Mouse (Mus musculus) kidney, postnatal 14 days (tissue): ENCODE measurements at regions not wholly inside any gene's neighbourhood (a gene's known extent, or its start where the extent isn't known, plus 50 kb on each side); places are given as distances from the start of the nearest gene placed in this dataset.

Experiments used
- DNase-seq: peaks from one replicate; pipeline ENCODE4 v3.0.0; 2022; ENCODE audit warnings: mixed read lengths

DNA sequence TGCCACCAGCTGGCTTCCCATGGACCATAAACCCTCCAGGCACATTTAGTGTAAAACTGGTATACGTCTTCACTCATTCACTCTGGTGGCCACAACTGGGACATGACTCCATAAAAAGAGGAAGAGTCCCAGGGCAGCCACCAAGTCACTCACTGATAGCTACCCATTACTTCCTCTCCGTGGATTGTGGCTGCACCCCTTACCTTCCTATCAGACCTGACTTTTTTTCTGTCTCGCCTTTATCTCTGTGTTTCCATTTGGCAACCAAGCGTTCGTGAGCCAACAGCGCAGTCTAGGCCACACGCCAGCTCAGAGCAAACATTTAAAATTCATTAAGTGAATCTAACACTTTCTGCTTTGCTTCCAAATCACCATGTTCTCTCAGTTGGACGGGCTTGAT, 53.9 kb upstream of the Slc44a1 start:
- no peak for DNase-seq

DNA sequence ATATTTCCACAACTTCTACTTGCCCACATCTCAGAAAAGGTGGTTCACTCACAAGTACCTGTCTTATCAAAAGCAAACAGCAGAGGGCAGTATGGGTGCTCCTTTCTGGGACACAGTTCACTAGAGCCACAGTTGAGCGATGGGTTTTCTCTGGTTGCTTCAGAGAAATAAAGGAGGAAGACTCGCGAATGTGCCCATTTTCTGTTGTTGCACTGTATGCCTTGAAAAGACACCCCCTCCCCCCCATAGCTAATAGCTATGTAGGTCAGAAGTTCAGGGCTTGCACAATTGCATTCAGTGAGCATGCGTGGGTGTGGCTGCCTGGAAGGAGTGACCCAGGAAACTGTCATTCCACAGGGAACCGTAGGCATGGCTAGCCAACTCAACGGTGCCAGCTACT, 55.5 kb upstream of the Slc44a1 start:
- DNase-seq: peak; percentile 84

DNA sequence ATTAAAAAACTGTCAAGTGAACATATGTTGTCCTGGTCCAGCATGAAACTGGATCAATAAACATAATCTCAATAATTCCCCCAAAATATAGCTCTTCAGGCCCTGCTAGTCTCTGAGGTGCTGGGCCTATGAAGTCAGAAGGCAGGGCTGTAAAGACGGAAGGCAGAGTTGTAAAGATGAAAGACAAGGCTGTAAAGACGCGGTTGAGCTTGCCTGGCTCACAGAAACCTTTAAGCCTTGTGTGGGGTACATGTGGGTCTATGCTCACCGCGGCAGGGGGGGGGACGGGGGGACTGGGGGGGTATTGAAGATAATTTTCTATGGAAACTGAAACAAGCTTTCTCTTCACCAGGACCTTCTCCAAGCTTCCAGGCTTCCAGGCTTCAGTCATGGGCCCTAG, 56.1 kb upstream of the Slc44a1 start:
- DNase-seq: no peak

- no peak for DNase-seq
Observed at GRCm38 (mm10) chr4:53382012-53382411, 58.2 kb upstream of the Slc44a1 start.

DNA sequence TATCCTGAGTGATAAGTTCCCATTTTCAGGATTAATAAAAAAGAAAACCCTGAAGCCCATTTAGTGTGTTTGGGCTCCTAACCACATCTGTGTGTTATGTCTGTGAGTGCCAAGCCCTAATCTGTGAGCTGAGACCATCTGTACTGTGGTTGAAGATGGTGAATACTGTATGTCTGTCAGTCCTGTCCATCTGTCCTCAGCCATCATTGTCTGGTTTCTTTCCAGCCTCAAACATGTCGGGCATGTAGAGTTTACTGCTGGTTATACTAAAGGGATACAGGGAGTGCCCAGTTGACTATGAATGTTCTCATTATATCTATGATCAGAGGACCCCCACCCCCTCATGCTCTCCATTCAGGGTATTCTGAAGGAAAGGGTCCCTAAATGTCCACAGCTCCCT, 60.4 kb upstream of the Slc44a1 start:
- no peak for DNase-seq

DNA sequence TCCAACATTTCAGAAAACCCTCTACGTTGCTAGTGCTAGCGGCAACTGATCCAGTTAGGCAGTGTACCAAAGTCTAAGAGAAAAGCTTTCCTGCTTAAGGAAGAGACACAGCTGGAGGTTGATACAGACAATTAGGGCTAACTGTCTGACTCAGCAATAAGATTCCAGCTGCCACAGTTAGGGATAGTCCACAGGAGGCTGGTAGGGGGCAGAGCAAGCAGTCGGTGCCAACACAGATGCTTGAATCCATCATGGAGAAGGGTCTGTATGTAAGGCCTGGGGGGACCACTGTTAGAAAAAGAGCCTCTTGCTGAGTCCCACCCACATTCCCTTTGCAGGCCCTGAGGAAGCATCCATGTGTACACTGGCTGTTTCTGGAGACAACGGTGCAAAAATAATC, 63.2 kb upstream of the Slc44a1 start:
- DNase-seq: no peak

- DNase-seq: no peak
Observed at GRCm38 (mm10) chr4:53356374-53356773, 83.8 kb upstream of the Slc44a1 start.

- peak; percentile 38 for DNase-seq
Observed at GRCm38 (mm10) chr4:53354961-53355360, 85.3 kb upstream of the Slc44a1 start.

DNA sequence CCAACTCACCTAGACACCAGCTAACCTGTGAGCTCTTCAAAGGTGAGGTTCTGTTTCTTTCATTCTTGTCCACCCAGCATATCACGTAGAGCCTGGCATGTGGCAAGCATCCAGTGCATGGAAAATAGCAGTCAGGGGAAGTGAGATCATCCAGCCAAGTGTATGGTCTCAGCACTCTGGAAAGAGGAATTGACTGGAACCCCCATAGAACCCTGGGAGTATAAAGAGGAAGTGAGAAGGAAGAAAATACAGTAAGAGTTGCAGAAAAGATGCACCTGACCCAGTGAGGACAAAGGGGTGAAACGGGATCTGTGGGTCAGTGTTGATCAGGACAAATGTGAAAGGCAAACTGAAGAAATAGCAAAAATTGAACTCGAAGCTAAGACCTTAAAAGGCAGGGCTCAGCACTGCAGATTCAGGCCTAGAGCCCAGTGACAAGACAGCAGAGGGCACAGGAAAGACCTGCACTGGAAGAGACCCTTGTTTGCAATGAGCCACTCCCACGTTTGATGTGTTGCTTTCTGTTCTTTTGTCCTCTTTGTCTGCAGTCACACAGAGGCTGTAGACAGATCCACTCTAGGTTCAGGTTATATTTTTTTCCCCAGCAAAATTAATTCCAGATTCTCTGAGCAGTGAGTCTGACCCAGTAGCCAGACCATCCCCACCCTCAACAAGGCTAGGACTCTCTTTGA, 86.7 kb upstream of the Slc44a1 start:
- no peak for DNase-seq

DNA sequence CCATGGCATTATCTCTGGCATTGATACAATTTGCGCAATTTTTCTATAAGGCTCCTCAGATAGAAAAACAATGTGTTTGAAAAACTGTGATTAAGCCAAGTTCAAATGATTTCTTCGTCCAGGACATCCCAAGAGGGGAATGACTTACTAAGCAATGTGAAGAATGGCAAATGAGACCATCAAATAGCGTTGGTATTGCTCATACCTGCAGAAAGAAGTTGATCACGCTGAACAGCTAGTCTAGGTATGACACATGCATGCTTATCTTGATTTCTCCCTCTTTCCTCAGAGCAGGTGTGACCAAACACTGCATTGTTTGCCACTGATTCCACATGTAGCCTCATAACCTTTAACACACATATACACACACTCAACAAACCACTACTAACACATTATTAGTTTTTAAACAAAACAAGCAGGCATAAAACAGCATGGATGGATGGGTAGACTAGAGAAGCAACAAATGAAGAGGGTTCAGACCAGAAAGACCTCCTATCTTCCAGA, 89.1 kb upstream of the Slc44a1 start:
- DNase-seq: no peak

- DNase-seq: no peak
Observed at GRCm38 (mm10) chr4:53345346-53345745, 94.9 kb upstream of the Slc44a1 start.

DNA sequence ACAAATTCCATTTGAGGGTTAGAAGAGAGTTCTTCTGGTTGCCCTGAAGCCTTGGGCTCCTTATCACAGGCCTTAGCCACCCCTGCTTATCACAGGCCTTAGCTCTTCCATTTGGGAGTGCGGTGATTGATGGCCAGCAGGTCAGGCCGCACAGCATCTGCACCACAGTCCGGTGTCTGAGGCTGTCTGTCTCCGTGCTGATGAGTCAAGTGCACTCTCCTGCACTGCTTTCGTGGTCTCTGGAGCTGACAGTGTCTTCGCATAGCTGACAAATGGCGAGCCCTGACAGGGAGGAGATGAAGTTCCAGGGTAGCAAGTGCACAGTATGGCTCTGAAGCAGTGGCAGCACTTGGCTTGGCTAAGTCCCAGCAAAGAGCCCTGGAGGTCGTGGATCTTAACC, 95.7 kb upstream of the Slc44a1 start:
- no peak for DNase-seq

DNA sequence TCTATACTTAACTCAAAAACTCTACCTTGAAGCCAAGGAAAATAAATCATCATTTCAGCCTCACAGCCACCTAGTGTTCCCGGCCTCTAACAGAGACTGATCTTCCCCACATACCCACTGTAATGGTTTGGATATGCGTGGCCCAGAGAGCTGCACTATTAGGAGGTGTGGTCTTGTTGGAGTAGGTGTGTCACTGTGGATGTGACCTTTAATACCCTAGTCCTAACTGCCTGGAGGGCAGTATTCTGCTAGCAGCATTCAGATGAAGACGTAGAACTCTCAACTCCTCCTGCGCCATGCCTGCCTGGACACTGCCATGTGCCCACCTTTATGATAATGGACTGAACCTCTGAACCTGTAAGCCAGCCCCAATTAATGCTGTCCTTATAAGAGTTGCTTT, 99.0 kb upstream of the Slc44a1 start:
- no peak for DNase-seq

GRCm38 (mm10) chr4:53340021-53340667, 100.1 kb upstream of the Slc44a1 start:
- DNase-seq: peak; percentile 17

- peak; percentile 41 for DNase-seq
Observed at GRCm38 (mm10) chr4:53339125-53340020, 100.8 kb upstream of the Slc44a1 start.

- no peak for DNase-seq
Observed at GRCm38 (mm10) chr4:53338479-53338878, 101.7 kb upstream of the Slc44a1 start.

DNA sequence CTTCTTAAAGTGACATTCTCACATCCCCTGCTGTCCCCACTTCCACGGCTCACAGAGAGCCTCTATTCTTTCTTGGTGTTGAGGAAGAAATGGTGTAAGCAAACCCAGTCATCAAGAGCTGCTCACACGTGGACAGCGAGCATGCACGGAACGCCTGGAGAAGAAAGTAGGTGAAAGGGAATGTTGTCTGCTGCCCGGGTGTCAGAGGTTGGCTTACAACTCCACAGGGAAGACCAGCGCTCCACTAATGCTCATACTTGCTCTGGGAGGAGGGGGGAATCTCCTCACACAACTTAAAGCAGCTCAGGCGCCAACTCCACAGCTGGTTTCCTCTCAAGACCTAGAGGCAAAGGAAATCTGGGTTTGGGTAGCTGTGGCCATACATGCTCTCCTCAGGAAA, 102.4 kb upstream of the Slc44a1 start:
- peak; percentile 41 for DNase-seq

- peak; percentile 24 for DNase-seq
Observed at GRCm38 (mm10) chr4:53327382-53328165, 112.6 kb upstream of the Slc44a1 start.

DNA sequence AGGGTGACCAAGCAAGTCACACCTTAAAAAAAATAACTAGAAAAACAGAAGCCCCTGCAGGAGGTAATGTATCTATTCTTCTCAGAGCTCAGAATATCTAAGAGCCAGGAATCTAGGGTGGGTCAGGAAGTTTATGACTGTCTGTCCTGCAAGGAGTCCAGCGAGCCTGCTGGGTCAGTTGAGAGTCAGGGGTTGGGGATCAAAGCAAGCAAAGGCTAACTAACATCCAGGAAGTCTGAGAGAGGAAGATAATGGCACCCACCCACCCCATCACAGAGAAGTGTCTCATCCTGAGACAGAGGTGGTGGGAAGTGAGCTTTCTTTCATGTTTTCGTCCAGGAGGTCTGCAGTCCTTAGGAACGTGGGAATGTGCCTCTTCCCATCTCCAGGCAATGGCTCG, 116.4 kb upstream of the Slc44a1 start:
- no peak for DNase-seq

- no peak for DNase-seq
Observed at GRCm38 (mm10) chr4:53323195-53323594, 117.0 kb upstream of the Slc44a1 start.

GRCm38 (mm10) chr4:53322484-53322883, 117.7 kb upstream of the Slc44a1 start:
- no peak for DNase-seq

GRCm38 (mm10) chr4:53320735-53321449, 119.3 kb upstream of the Slc44a1 start:
- no peak for DNase-seq
